22 mouse cellular contexts compared by ENCODE assay signal in genomic region chr2:170207878-170208277, GRCm38 (mm10). TPM values are rescaled to one million over a fixed set of nuclear protein-coding genes. Genes with fewer than 3 reads are reported as not detected.
DNase-seq lines count a peak whose midpoint lies in the region; ATAC-seq and TF ChIP-seq lines count a peak whose summit lies in the region.
"Had no signal": no experiment of that assay in that cellular context is flagged by ENCODE, and none has a peak within 500 bp of the region (broad histone marks: within the 10 kb centered on the region; RNA-seq: fewer than 3 reads in every experiment).

No protein-coding gene starts in this region.

- H3K4me2 ChIP-seq in hindbrain, postnatal 0 days (ENCODE audit: low read depth, low read length) = no peak overlapping the region
- H3K4me2 ChIP-seq: embryonic facial prominence, embryonic 15.5 days; forebrain, embryonic 13.5 days; heart, embryonic 11.5 days; hindbrain, embryonic 12.5 days; limb, embryonic 12.5 days; neural tube, embryonic 12.5 days had no signal

- no peak for ATAC-seq in hindbrain, postnatal 0 days
- ATAC-seq: activated CD4-positive, CD25-positive, alpha-beta regulatory T cell, adult 4 months; forebrain, embryonic 13.5 days had no signal

- no peak overlapping the region for H3K4me3 ChIP-seq in hindbrain, postnatal 0 days (ENCODE audit: low read length)
- no peak overlapping the region for H3K4me3 ChIP-seq in hindbrain, embryonic 10.5 days
- H3K4me3 ChIP-seq in thymus, adult 2 months (ENCODE audit: control insufficient read depth, insufficient read depth, low read length) = no peak overlapping the region
- H3K4me3 ChIP-seq in bone marrow macrophage, adult 2 months (ENCODE audit: insufficient read depth, low read length) = no peak overlapping the region
- no peak overlapping the region for H3K4me3 ChIP-seq in cerebellum, adult 2 months (replicated peaks; ENCODE audit: insufficient read depth, low read depth, low read length)
- H3K4me3 ChIP-seq: embryonic facial prominence, embryonic 15.5 days; forebrain, embryonic 13.5 days; hindbrain, embryonic 12.5 days; limb, embryonic 12.5 days; neural tube, embryonic 12.5 days had no signal

- WGBS in hindbrain, postnatal 0 days = 84% methylated on average over 7 of the region's 7 CpGs
- 74% methylated on average over 7 of the region's 7 CpGs for whole genome bisulfite sequencing in hindbrain, embryonic 10.5 days
- WGBS in thymus, adult 2 months = 87% methylated on average over 7 of the region's 7 CpGs
- WGBS in cerebellum, adult 2 months = 79% methylated on average over 7 of the region's 7 CpGs

- no peak overlapping the region for H3K9ac ChIP-seq in hindbrain, postnatal 0 days (replicated peaks; ENCODE audit: low read length)
- H3K9ac ChIP-seq: embryonic facial prominence, embryonic 15.5 days; forebrain, embryonic 13.5 days; hindbrain, embryonic 12.5 days; limb, embryonic 12.5 days; neural tube, embryonic 12.5 days had no signal

- no peak for TF ChIP-seq POLR2A in thymus, adult 2 months (IDR thresholded peaks at IDR 0.05; ENCODE audit: control insufficient read depth, extremely low read depth, insufficient read depth, low read length, poor library complexity)
- no peak for TF ChIP-seq POLR2A in bone marrow macrophage, adult 2 months (IDR thresholded peaks at IDR 0.05; ENCODE audit: borderline replicate concordance, low read depth, low read length)
- no peak for TF ChIP-seq POLR2A in cerebellum, adult 2 months (IDR thresholded peaks at IDR 0.05; ENCODE audit: borderline replicate concordance, insufficient read depth, low read length)

- H3K27ac ChIP-seq in hindbrain, postnatal 0 days = no peak overlapping the region
- H3K27ac ChIP-seq in hindbrain, embryonic 10.5 days = no peak overlapping the region
- no peak overlapping the region for H3K27ac ChIP-seq in thymus, adult 2 months (ENCODE audit: control insufficient read depth, insufficient read depth, low read length)
- H3K27ac ChIP-seq in bone marrow macrophage, adult 2 months (ENCODE audit: insufficient read depth, low read depth, low read length) = no peak overlapping the region
- H3K27ac ChIP-seq in cerebellum, adult 2 months (ENCODE audit: insufficient read depth, low read length) = no peak overlapping the region
- H3K27ac ChIP-seq: embryonic facial prominence, embryonic 15.5 days; forebrain, embryonic 13.5 days; hindbrain, embryonic 12.5 days; limb, embryonic 12.5 days; neural tube, embryonic 12.5 days had no signal

- H3K4me1 ChIP-seq in hindbrain, postnatal 0 days (ENCODE audit: insufficient read depth, low read length) = no peaks in the 10 kb centered on the region
- H3K4me1 ChIP-seq in hindbrain, embryonic 10.5 days (replicated peaks) = peaks cover 46% of the 10 kb centered on the region
- peaks cover 10% of the 10 kb centered on the region for H3K4me1 ChIP-seq in thymus, adult 2 months (replicated peaks; ENCODE audit: control insufficient read depth, insufficient read depth, low read length)
- H3K4me1 ChIP-seq in bone marrow macrophage, adult 2 months (ENCODE audit: control insufficient read depth, insufficient read depth, low read length) = peaks cover 30% of the 10 kb centered on the region
- H3K4me1 ChIP-seq in cerebellum, adult 2 months (ENCODE audit: control insufficient read depth, insufficient read depth, low read length) = no peaks in the 10 kb centered on the region

- H3K36me3 ChIP-seq in hindbrain, postnatal 0 days (ENCODE audit: insufficient read depth, low read length) = no peaks in the 10 kb centered on the region
- H3K36me3 ChIP-seq in hindbrain, embryonic 10.5 days = no peaks in the 10 kb centered on the region
- H3K36me3 ChIP-seq in thymus, adult 2 months (ENCODE audit: control insufficient read depth, insufficient read depth, low read length) = no peaks in the 10 kb centered on the region
- H3K36me3 ChIP-seq: embryonic facial prominence, embryonic 15.5 days; G1E; hindbrain, embryonic 12.5 days; limb, embryonic 12.5 days; neural tube, embryonic 12.5 days had no signal

- TF ChIP-seq CTCF in hindbrain, postnatal 0 days (IDR thresholded peaks at IDR 0.05; ENCODE audit: low read depth) = 0 out of 2 replicates have a peak, but pooled peaks have one; percentile 8
- TF ChIP-seq CTCF in thymus, adult 2 months (IDR thresholded peaks at IDR 0.05; ENCODE audit: borderline replicate concordance, control insufficient read depth, extremely low read depth, insufficient read depth, low read length, poor library complexity) = no peak
- peak; percentile 38; the same call in 1 of the 2 replicates for TF ChIP-seq CTCF in bone marrow macrophage, adult 2 months (IDR thresholded peaks at IDR 0.05; ENCODE audit: low read depth, low read length)
- no peak for TF ChIP-seq CTCF in cerebellum, adult 2 months (IDR thresholded peaks at IDR 0.05; ENCODE audit: borderline replicate concordance, insufficient read depth, low read depth, low read length)

- no peaks in the 10 kb centered on the region for H3K9me3 ChIP-seq in hindbrain, postnatal 0 days (ENCODE audit: low read length)
- no peaks in the 10 kb centered on the region for H3K9me3 ChIP-seq in hindbrain, embryonic 10.5 days
- H3K9me3 ChIP-seq: embryonic facial prominence, embryonic 15.5 days; forebrain, embryonic 13.5 days; G1E; hindbrain, embryonic 12.5 days; limb, embryonic 12.5 days; neural tube, embryonic 12.5 days had no signal

- no peaks in the 10 kb centered on the region for H3K27me3 ChIP-seq in hindbrain, postnatal 0 days (ENCODE audit: insufficient read depth, low read length)
- H3K27me3 ChIP-seq in hindbrain, embryonic 10.5 days (ENCODE audit: insufficient read depth, poor library complexity, severe bottlenecking) = peaks cover 9% of the 10 kb centered on the region; the same call in 1 of the 2 replicates
- H3K27me3 ChIP-seq in thymus, adult 2 months (ENCODE audit: control insufficient read depth, insufficient read depth, low read length) = no peaks in the 10 kb centered on the region
- H3K27me3 ChIP-seq in cerebellum, adult 2 months (ENCODE audit: control insufficient read depth, insufficient read depth, low read length) = no peaks in the 10 kb centered on the region
- H3K27me3 ChIP-seq: embryonic facial prominence, embryonic 15.5 days; forebrain, embryonic 13.5 days; hindbrain, embryonic 12.5 days; neural tube, embryonic 12.5 days had no signal

- no peak for DNase-seq in hindbrain, postnatal 0 days (ENCODE audit: low spot score)
- DNase-seq in hindbrain, embryonic 10.5 days (ENCODE audit: low spot score) = no peak
- DNase-seq in thymus, postnatal 14 days = peak; percentile 30
- DNase-seq in thymus, adult 2 months = no peak
- DNase-seq in testis, postnatal 14 days (ENCODE audit: low spot score) = peak; percentile 36
- no peak for DNase-seq in cerebellum, adult 2 months
- DNase-seq in ovary, postnatal 10 days (ENCODE audit: low spot score) = no peak
- DNase-seq: cerebellum, postnatal 14 days; kidney, adult 8-10 months; layer of hippocampus, adult 9-11 months; lung, postnatal 36 days; midbrain, embryonic 14.5 days; right cerebral cortex, adult 18-20 months had no signal

RNA-seq across cellular contexts. Expression of gene Zfp217, which starts 60.0 kb away (rescaled TPM):
- total RNA-seq in hindbrain, postnatal 0 days (2014; rRNA removed) = 3.5 and 8.5 TPM in 2 replicates
- polyA plus RNA-seq in hindbrain, postnatal 0 days (2015; fragmentation: Nextera tagmentation; extraction: Ambion mirVana) = 0.59 and 0.61 TPM in 2 replicates
- polyA plus RNA-seq in hindbrain, embryonic 10.5 days (2016; fragmentation: Nextera tagmentation; extraction: Ambion mirVana) = 3.0 TPM in 2 replicates
- polyA plus RNA-seq in thymus, adult 2 months (2012; rRNA removed) = 32.1 and 41.0 TPM in 2 replicates
- 44.0 and 45.3 TPM in 2 replicates for polyA plus RNA-seq in bone marrow macrophage, adult 2 months (2012; ENCODE audit: insufficient read depth, insufficient read length, missing spikeins)
- 0.93 and 0.98 TPM in 2 replicates for polyA plus RNA-seq in cerebellum, adult 2 months (2012; rRNA removed)

Comparison
In these comparisons a context has a peak if more than half of its experiments do, and no peak if none do; other contexts are left out.
1. DNase-seq: peak in thymus, postnatal 14 days (single experiment) and testis, postnatal 14 days (single experiment); none in hindbrain, postnatal 0 days (single experiment), hindbrain, embryonic 10.5 days (single experiment), thymus, adult 2 months (single experiment), cerebellum, adult 2 months (0 of 2) and ovary, postnatal 10 days (single experiment).
2. CTCF ChIP-seq: peak in hindbrain, postnatal 0 days (single experiment) and bone marrow macrophage, adult 2 months (single experiment); none in thymus, adult 2 months (single experiment) and cerebellum, adult 2 months (single experiment).